Mouse (Mus musculus) CH12.LX (cell line): ENCODE measurements around the gene Vdr. TPM values are rescaled to one million over a fixed set of nuclear protein-coding genes. Genes with fewer than 3 reads are reported as not detected.

Source experiments
- DNase-seq: peaks from one replicate; pipeline ENCODE4 v3.0.0-alpha.2; 2013; ENCODE audit errors: extremely low read depth
- H3K27ac ChIP-seq: 2 replicates; pipeline ENCODE4 v1.5.1; 2012; ENCODE audit warnings: low read depth, mild to moderate bottlenecking, control low read depth, moderate library complexity; ENCODE audit not compliant: insufficient read depth
- H3K27me3 ChIP-seq: replicated peaks from 2 replicates; pipeline ENCODE3; 2012; ENCODE audit warnings: inconsistent platforms
- H3K36me3 ChIP-seq, 2 experiments: replicated peaks in 1 of 2; 2 replicates each; pipeline versions ENCODE3 to v1.6.1; 2012; ENCODE audit warnings: inconsistent platforms in 1 of 2, low read length in 1 of 2, mild to moderate bottlenecking in 1 of 2, mixed read lengths in 1 of 2, moderate library complexity in 1 of 2; ENCODE audit not compliant: control insufficient read depth in 1 of 2, insufficient read depth in 1 of 2
- H3K4me1 ChIP-seq, 2 experiments: 2 replicates each; pipeline ENCODE4 v1.6.1; 2012; ENCODE audit warnings: inconsistent platforms in 1 of 2, moderate library complexity in 1 of 2; ENCODE audit not compliant: insufficient read depth in 2 of 2, control insufficient read depth in 1 of 2
- H3K4me2 ChIP-seq: 2 replicates; pipeline ENCODE4 v1.6.1; 2012; ENCODE audit warnings: low read depth, mild to moderate bottlenecking, control low read depth; ENCODE audit not compliant: poor library complexity, insufficient read depth, severe bottlenecking
- H3K4me3 ChIP-seq, 3 experiments: fragments of 150-350 bp in 1 of 3; sonication (generic) in 1 of 3; replicated peaks in 1 of 3; 2 replicates each; pipeline versions ENCODE3 to v1.5.1; 2011 to 2012; ENCODE audit warnings: low read depth in 2 of 3, low read length in 2 of 3, mild to moderate bottlenecking in 2 of 3, moderate library complexity in 2 of 3, control low read depth in 1 of 3, improper control_type of control experiment in 1 of 3, inconsistent platforms in 1 of 3, mixed read lengths in 1 of 3; ENCODE audit not compliant: poor library complexity in 1 of 3
- H3K79me2 ChIP-seq: replicated peaks from 2 replicates; pipeline ENCODE4 v1.6.1; 2012; ENCODE audit warnings: mild to moderate bottlenecking, moderate library complexity; ENCODE audit not compliant: control insufficient read depth, poor library complexity, insufficient read depth, severe bottlenecking; ENCODE audit errors: extremely low read depth
- H3K9ac ChIP-seq: 2 replicates; pipeline ENCODE4 v1.6.1; 2012; ENCODE audit warnings: low read depth, mild to moderate bottlenecking, control low read depth, moderate library complexity; ENCODE audit not compliant: insufficient read depth
- H3K9me3 ChIP-seq: replicated peaks from 2 replicates; pipeline ENCODE3; 2012; ENCODE audit warnings: low read length, inconsistent platforms, mixed read lengths
- CHD1 ChIP-seq: IDR thresholded peaks from 2 replicates; pipeline ENCODE4 v1.6.1; 2012; ENCODE audit warnings: low read depth, low read length, improper control_type of control experiment, inconsistent platforms
- CHD2 ChIP-seq: IDR thresholded peaks from 2 replicates; pipeline ENCODE4 v1.6.1; 2011; ENCODE audit warnings: low read length, improper control_type of control experiment
- E2F4 ChIP-seq: IDR thresholded peaks from 2 replicates; pipeline ENCODE4 v1.6.1; 2011; ENCODE audit warnings: low read depth, low read length, improper control_type of control experiment; ENCODE audit not compliant: insufficient replicate concordance
- ETS1 ChIP-seq: conservative IDR thresholded peaks from 2 replicates; pipeline ENCODE4 v1.6.1; 2012; ENCODE audit warnings: low read depth, mild to moderate bottlenecking, inconsistent platforms, low read length, improper control_type of control experiment, moderate library complexity
- IRF4 ChIP-seq: IDR thresholded peaks from 2 replicates; pipeline ENCODE4 v1.6.1; 2014; ENCODE audit warnings: low read depth, mild to moderate bottlenecking, inconsistent platforms, low read length, improper control_type of control experiment
- JUND ChIP-seq: conservative IDR thresholded peaks from 2 replicates; pipeline ENCODE4 v1.6.1; 2011; ENCODE audit warnings: low read depth, low read length, improper control_type of control experiment
- KAT2A ChIP-seq: IDR thresholded peaks from 2 replicates; pipeline ENCODE4 v1.6.1; 2012; ENCODE audit warnings: low read length, improper control_type of control experiment, inconsistent platforms; ENCODE audit not compliant: insufficient replicate concordance
- MAFK ChIP-seq: IDR thresholded peaks from 2 replicates; pipeline ENCODE4 v1.6.1; 2011; ENCODE audit warnings: low read length, improper control_type of control experiment; ENCODE audit not compliant: insufficient replicate concordance
- MAZ ChIP-seq: IDR thresholded peaks from 2 replicates; pipeline ENCODE4 v1.6.1; 2012; ENCODE audit warnings: low read depth, mild to moderate bottlenecking, inconsistent platforms, low read length, improper control_type of control experiment, moderate library complexity
- MXI1 ChIP-seq: IDR thresholded peaks from 2 replicates; pipeline ENCODE4 v1.6.1; 2011; ENCODE audit warnings: mild to moderate bottlenecking, low read depth, low read length, improper control_type of control experiment
- MYC ChIP-seq: IDR thresholded peaks from 2 replicates; pipeline ENCODE4 v1.6.1; 2011; ENCODE audit warnings: low read depth, mild to moderate bottlenecking, improper control_type of control experiment, low read length
- NELFE ChIP-seq: IDR thresholded peaks from 2 replicates; pipeline ENCODE4 v1.6.1; 2011; ENCODE audit warnings: low read depth, low read length, improper control_type of control experiment
- NRF1 ChIP-seq: IDR thresholded peaks from 2 replicates; pipeline ENCODE4 v1.6.1; 2014; ENCODE audit warnings: low read depth, mild to moderate bottlenecking, inconsistent platforms, low read length, improper control_type of control experiment, moderate library complexity
- POLR2A ChIP-seq: IDR thresholded peaks from 2 replicates; pipeline ENCODE4 v1.6.1; 2011; ENCODE audit warnings: low read depth, mild to moderate bottlenecking, improper control_type of control experiment, low read length
- SIN3A ChIP-seq: IDR thresholded peaks from 2 replicates; pipeline ENCODE4 v1.6.1; 2012; ENCODE audit warnings: low read length, improper control_type of control experiment, inconsistent platforms
- SMC3 ChIP-seq: IDR thresholded peaks from 2 replicates; pipeline ENCODE4 v1.6.1; 2011; ENCODE audit warnings: low read depth, low read length, improper control_type of control experiment
- UBTF ChIP-seq: IDR thresholded peaks from 2 replicates; pipeline ENCODE4 v1.6.1; 2012; ENCODE audit warnings: low read depth, mild to moderate bottlenecking, inconsistent platforms, low read length, improper control_type of control experiment, moderate library complexity
- USF2 ChIP-seq: conservative IDR thresholded peaks from 2 replicates; pipeline ENCODE4 v1.6.1; 2011; ENCODE audit warnings: low read depth, low read length, improper control_type of control experiment
- ZC3H11A ChIP-seq: IDR thresholded peaks from 2 replicates; pipeline ENCODE4 v1.6.1; 2012; ENCODE audit warnings: low read depth, mild to moderate bottlenecking, inconsistent platforms, low read length, improper control_type of control experiment
- ZKSCAN1 ChIP-seq: IDR thresholded peaks from 2 replicates; pipeline ENCODE4 v1.6.1; 2012; ENCODE audit warnings: low read depth, inconsistent platforms, low read length, improper control_type of control experiment, borderline replicate concordance
- dilution Hi-C: fragments of 300-500 bp; cut with MboI; formaldehyde crosslinking; loops from 2 replicates; pipeline ENCODE4 v1.14.3; 2020; ENCODE audit warnings: low sequenced_read_pairs; ENCODE audit not compliant: extremely low pct_unique_long_range_greater_than_20kb, extremely low pct_ligation_motif_present
- in situ Hi-C: fragments of 300-500 bp; cut with MboI; formaldehyde crosslinking; loops from 3 replicates; pipeline ENCODE4 v1.14.3; 2019; ENCODE audit warnings: low sequenced_read_pairs, low pct_ligation_motif_present, low pct_unique_long_range_greater_than_20kb, mixed read lengths
- polyA plus RNA-seq: library from polyadenylated mRNA; unstranded; fragments of >175 nt; gene quantifications from 2 replicates; pipeline ENCODE4 v1.2.1, GENCODE M21; 2012; ENCODE audit warnings: low read depth; ENCODE audit not compliant: insufficient read length
- total RNA-seq, 2 experiments: library from RNA; depleted of rRNA; stranded (reverse); fragments of 300-350 nt in 1 of 2; fragments of >200 nt in 1 of 2; gene quantifications; 2 replicates each; pipeline ENCODE4 v1.2.3; 2012 to 2014

The Vdr gene
- total and polyA plus RNA-seq, 3 experiments = 0.52 to 1.7 (median 0.68) TPM

DNA sequence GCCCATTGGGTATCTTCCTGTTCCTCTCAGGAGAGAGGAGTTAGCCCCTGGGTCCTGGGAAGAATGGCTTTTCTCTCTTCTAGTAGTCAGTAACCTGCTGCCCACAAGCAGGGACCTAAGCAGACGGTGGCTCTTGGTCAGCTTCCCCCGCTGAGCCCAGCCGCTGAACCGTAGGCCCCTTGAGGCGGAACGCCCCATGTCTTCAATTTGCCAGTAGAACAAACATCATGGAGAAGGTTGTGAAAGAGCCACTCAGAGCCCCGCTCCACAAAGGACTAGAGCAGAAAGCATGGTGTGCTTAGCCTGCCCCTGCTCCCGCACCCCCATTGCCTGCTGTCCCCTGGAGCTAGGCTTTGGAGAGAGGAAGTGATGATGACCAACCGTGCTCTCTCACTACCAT lies 14.1 kb downstream of the Vdr start (continued):
- TF ChIP-seq SMC3 = no peak
- no peak for TF ChIP-seq CHD2

DNA sequence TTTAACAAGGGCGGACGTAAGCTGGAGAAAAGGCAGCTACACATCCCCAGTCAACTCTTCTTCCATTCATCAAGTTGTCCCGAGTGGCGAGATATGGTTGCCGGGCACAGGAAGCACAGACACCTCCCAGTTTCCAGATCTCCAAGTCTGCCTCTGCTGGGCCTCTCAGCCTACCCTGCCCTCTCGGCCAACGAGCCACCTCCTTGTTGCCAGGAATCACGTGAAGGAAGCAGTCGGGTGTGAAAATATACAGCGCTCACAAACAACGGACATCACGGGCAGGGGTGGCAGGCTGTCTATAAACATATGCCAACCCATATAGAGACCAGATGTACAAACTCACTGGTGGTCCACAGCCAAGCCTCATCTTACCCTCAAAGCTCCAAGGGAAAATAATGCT lies 14.6 kb downstream of the Vdr start:
- no peak for DNase-seq
- Histone ChIP-seq H3K79me2 (no peaks in the 10 kb centered on the region), H3K27me3 (peaks cover 2% of the 10 kb centered on the region), H3K27ac (no peak overlapping the region), H3K4me2 (no peak overlapping the region), H3K4me1 (peaks cover 6 to 47% of the 10 kb centered on the region in 2 experiments)
- dilution Hi-C loops = no loop called here
- TF ChIP-seq ZKSCAN1 (no peak), POLR2A (no peak), MXI1 (no peak), E2F4 (no peak), CHD1 (no peak), MAZ (no peak), UBTF (no peak), MAFK (no peak), CHD2 (no peak), IRF4 (no peak), SIN3A (no peak), USF2 (no peak), SMC3 (no peak), JUND (no peak), KAT2A (no peak), NRF1 (no peak), ETS1 (no peak), MYC (no peak), ZC3H11A (no peak)
- TF ChIP-seq, all 38 proteins: peak for 0
- no peak overlapping the region for H3K9ac ChIP-seq
- H3K4me3 ChIP-seq = no peak overlapping the region
- in situ Hi-C loops = no loop called here
- H3K9me3 ChIP-seq = no peaks in the 10 kb centered on the region
- H3K36me3 ChIP-seq = no peaks in the 10 kb centered on the region

- peaks cover 23 to 70% of the 10 kb centered on the region in 2 experiments for H3K4me1 ChIP-seq
These were observed 17.9 kb downstream of the Vdr start for GRCm38 (mm10) chr15:97892506-97892905.

More at GRCm38 (mm10) chr15:97892506-97892905, 17.9 kb downstream of the Vdr start:
- Histone ChIP-seq H3K9me3 (no peaks in the 10 kb centered on the region), H3K9ac (no peak overlapping the region), H3K4me3 (no peak overlapping the region), H3K4me2 (no peak overlapping the region), H3K27me3 (peaks cover 2% of the 10 kb centered on the region), H3K79me2 (no peaks in the 10 kb centered on the region), H3K36me3 (no peaks in the 10 kb centered on the region), H3K27ac (no peak overlapping the region)
- in situ Hi-C loops (loop anchor here (5.0 kb wide), 1 partner anchor 50 kb away; no protein-coding TSS in a partner anchor), dilution Hi-C loops (no loop called here)
- DNase-seq = no peak
- no peak for TF ChIP-seq NELFE
- TF ChIP-seq SMC3 = no peak
- no peak for TF ChIP-seq CHD1
